Mouse (Mus musculus) bone marrow macrophage, adult 2 months (primary cell): Measurements from ENCODE around the gene 1700028K03Rik. TPM values are rescaled to one million over a fixed set of nuclear protein-coding genes. Genes with fewer than 3 reads are reported as not detected.
A peak's percentile ranks its signal among the peaks of the same experiment; 100 is the strongest.

Source experiments
- H3K27ac ChIP-seq: 2 replicates; pipeline ENCODE4 v1.5.1; 2012; ENCODE audit warnings: low read depth, low read length; ENCODE audit not compliant: insufficient read depth
- H3K4me1 ChIP-seq: 2 replicates; pipeline ENCODE4 v1.6.1; 2012; ENCODE audit warnings: low read length; ENCODE audit not compliant: control insufficient read depth, insufficient read depth
- H3K4me3 ChIP-seq: 2 replicates; pipeline ENCODE4 v1.5.1; 2012; ENCODE audit warnings: mild to moderate bottlenecking, low read length, moderate library complexity; ENCODE audit not compliant: insufficient read depth
- CTCF ChIP-seq: IDR thresholded peaks from 2 replicates; pipeline ENCODE4 v1.5.1; 2012; ENCODE audit warnings: low read depth, mild to moderate bottlenecking, low read length, moderate library complexity
- POLR2A ChIP-seq: IDR thresholded peaks from 2 replicates; pipeline ENCODE4 v1.6.1; 2012; ENCODE audit warnings: mild to moderate bottlenecking, low read depth, low read length, borderline replicate concordance
- polyA plus RNA-seq: library from polyadenylated mRNA; stranded (reverse); fragments of >200 nt; gene quantifications from 2 replicates; pipeline ENCODE4 v1.2.4, GENCODE M21; 2012; ENCODE audit not compliant: missing spikeins, insufficient read depth, insufficient read length

Gene 1700028K03Rik
- polyA plus RNA-seq, 1 experiment, result not detected

GRCm38 (mm10) chr5:107500741-107501140 lies 33.8 kb upstream of the 1700028K03Rik start:
- Histone ChIP-seq H3K4me1 (peaks cover 4% of the 10 kb centered on the region; the same call in 1 of the 2 replicates), H3K4me3 (no peak overlapping the region), H3K27ac (no peak overlapping the region)
- TF ChIP-seq CTCF, result no peak
- TF ChIP-seq POLR2A, result no peak

- TF ChIP-seq POLR2A (no peak), CTCF (no peak)
- Histone ChIP-seq H3K27ac (no peak within 1 kb of the TSS), H3K4me3 (no peak within 1 kb of the TSS), H3K4me1 (no peaks in the 10 kb centered on the region; the same call in 1 of the 2 replicates)
Measured at GRCm38 (mm10) chr5:107507321-107507720, 27.2 kb upstream of the 1700028K03Rik start, which contains the start of gene Gm42669. Gm42669 (plus strand) TSS chr5:107507621.

- no peak for TF ChIP-seq CTCF
- no peak for TF ChIP-seq POLR2A
- H3K27ac ChIP-seq, result no peak overlapping the region
- H3K4me1 ChIP-seq, result no peaks in the 10 kb centered on the region; the same call in 1 of the 2 replicates
- H3K4me3 ChIP-seq, result no peak overlapping the region
Measured at GRCm38 (mm10) chr5:107510503-107510902, 24.0 kb upstream of the 1700028K03Rik start.

DNA sequence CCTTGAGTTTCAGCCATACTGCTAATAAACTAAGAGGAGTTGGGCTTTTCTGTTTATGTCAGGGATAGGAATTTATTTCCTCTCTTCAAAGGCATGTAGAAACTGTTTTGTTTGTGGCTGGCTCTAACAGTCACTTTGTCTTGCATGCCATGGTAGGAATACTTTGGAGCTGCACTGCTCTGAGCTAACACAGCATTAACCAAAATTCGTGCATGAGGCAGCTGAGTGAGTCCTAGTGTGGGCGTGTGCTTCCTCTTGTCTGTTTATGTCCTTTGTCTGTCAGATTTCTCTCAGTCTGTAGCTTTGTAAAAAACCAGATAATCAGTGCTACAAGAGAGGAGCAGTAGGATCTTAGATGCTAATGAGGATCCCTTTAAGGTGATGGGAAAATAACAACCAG lies 23.2 kb upstream of the 1700028K03Rik start:
- Histone ChIP-seq H3K27ac (no peak overlapping the region), H3K4me3 (no peak overlapping the region), H3K4me1 (no peaks in the 10 kb centered on the region; the same call in 1 of the 2 replicates)
- TF ChIP-seq CTCF (no peak), POLR2A (no peak)

DNA sequence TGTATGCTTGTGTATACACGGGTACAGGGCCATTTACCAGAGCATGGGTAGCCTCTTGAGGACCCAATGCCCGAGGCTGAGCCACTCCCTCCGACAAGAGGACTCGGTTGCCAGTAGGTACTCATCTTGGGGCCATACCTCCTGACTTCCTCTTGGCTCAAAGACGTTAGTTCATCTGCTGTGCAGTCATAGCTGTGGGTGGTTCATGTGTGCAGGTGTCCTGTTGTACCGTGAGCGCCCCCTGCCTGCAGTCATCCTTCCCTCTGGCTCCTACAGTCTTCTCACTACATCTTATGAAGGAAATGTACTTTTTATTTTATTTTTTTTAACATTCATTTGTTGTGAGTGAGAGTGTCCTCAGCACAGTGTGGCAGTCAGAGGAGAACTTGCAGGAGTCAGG lies 20.9 kb upstream of the 1700028K03Rik start:
- H3K4me3 ChIP-seq, result no peak overlapping the region
- no peaks in the 10 kb centered on the region; the same call in 1 of the 2 replicates for H3K4me1 ChIP-seq
- peak; percentile 59 for TF ChIP-seq CTCF
- no peak for TF ChIP-seq POLR2A
- H3K27ac ChIP-seq, result no peak overlapping the region

DNA sequence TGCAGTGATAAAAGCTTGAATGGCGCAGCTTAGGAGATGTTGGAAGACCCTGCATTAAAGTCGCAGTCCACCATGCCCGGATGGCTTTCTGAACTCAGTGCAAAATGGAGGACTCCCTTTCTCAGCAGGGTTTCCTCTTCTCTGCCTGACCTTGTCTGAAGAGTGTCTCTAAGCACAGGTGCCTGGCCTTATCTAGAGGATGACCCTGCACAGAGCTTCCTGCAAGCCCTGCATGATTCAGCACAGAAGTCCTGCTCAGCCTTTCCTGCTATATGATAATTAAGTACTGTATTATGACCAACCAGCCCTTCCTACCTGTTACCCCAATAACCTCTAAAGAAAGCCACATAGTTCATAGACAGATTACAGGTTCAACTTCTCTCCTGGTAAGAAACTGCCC lies 19.1 kb upstream of the 1700028K03Rik start:
- H3K4me1 ChIP-seq, result no peaks in the 10 kb centered on the region; the same call in 1 of the 2 replicates
- H3K27ac ChIP-seq, result no peak overlapping the region
- TF ChIP-seq POLR2A (no peak), CTCF (no peak)
- no peak overlapping the region for H3K4me3 ChIP-seq

GRCm38 (mm10) chr5:107516087-107516486 lies 18.4 kb upstream of the 1700028K03Rik start:
- H3K4me3 ChIP-seq, result no peak overlapping the region
- H3K4me1 ChIP-seq, result peaks cover under 1% of the 10 kb centered on the region; the same call in 1 of the 2 replicates
- no peak overlapping the region for H3K27ac ChIP-seq
- TF ChIP-seq POLR2A (no peak), CTCF (no peak)

DNA sequence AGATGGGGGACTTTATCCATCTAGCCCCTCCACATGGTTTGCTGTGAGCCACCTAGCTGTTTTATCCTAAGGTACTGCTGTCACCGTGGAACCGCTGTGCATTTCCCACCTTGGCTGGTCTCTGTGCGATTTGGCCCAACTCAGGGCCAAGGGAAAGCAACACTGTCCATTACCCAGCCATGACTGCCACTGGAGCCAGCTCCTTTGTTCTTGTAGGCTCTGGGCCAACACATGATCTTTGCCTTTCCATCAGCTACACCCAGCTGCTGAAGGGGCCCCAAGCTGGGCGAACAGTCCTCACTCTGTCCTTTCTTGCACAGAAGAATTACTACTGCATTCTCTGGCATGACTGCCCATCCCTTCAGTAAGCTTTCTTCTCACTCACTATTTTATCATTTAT lies 15.9 kb upstream of the 1700028K03Rik start:
- H3K4me1 ChIP-seq, result peaks cover 9% of the 10 kb centered on the region; the same call in 1 of the 2 replicates
- no peak overlapping the region for H3K4me3 ChIP-seq
- H3K27ac ChIP-seq, result no peak overlapping the region
- no peak for TF ChIP-seq POLR2A
- TF ChIP-seq CTCF, result no peak

GRCm38 (mm10) chr5:107521386-107521785 lies 13.1 kb upstream of the 1700028K03Rik start:
- Histone ChIP-seq H3K4me1 (peaks cover 22% of the 10 kb centered on the region), H3K4me3 (no peak overlapping the region), H3K27ac (no peak overlapping the region)
- TF ChIP-seq POLR2A, result no peak
- no peak for TF ChIP-seq CTCF

- peaks cover 24% of the 10 kb centered on the region for H3K4me1 ChIP-seq
- H3K27ac ChIP-seq, result no peak overlapping the region
- TF ChIP-seq POLR2A, result no peak
- no peak for TF ChIP-seq CTCF
- no peak overlapping the region for H3K4me3 ChIP-seq
Measured at GRCm38 (mm10) chr5:107521897-107522296, 12.6 kb upstream of the 1700028K03Rik start.
